Mouse (Mus musculus) CH12.LX (cell line): ENCODE results near the gene Hoxc4.

Experiments
- BHLHE40 ChIP-seq: IDR thresholded peaks from 2 replicates; pipeline ENCODE4 v1.6.1; 2011; ENCODE audit warnings: mild to moderate bottlenecking, low read depth, low read length, improper control_type of control experiment
- CHD1 ChIP-seq: IDR thresholded peaks from 2 replicates; pipeline ENCODE4 v1.6.1; 2012; ENCODE audit warnings: low read depth, low read length, improper control_type of control experiment, inconsistent platforms
- CTCF ChIP-seq, 2 experiments: IDR thresholded peaks in 1 of 2; conservative IDR thresholded peaks in 1 of 2; 2 replicates each; pipeline ENCODE4 v1.5.1; 2011 to 2012; ENCODE audit warnings: low read depth in 2 of 2, low read length in 2 of 2, improper control_type of control experiment in 1 of 2, inconsistent platforms in 1 of 2, mild to moderate bottlenecking in 1 of 2, moderate library complexity in 1 of 2
- EP300 ChIP-seq: IDR thresholded peaks from 2 replicates; pipeline ENCODE4 v1.6.1; 2011; ENCODE audit warnings: low read length, improper control_type of control experiment
- GABPA ChIP-seq: IDR thresholded peaks from 2 replicates; pipeline ENCODE4 v1.6.1; 2012; ENCODE audit warnings: low read depth, low read length, improper control_type of control experiment, inconsistent platforms; ENCODE audit not compliant: insufficient replicate concordance
- MAX ChIP-seq: IDR thresholded peaks from 2 replicates; pipeline ENCODE4 v1.6.1; 2011; ENCODE audit warnings: low read length, improper control_type of control experiment
- POLR2A ChIP-seq: IDR thresholded peaks from 2 replicates; pipeline ENCODE4 v1.6.1; 2011; ENCODE audit warnings: low read depth, mild to moderate bottlenecking, improper control_type of control experiment, low read length
- SMC3 ChIP-seq: IDR thresholded peaks from 2 replicates; pipeline ENCODE4 v1.6.1; 2011; ENCODE audit warnings: low read depth, low read length, improper control_type of control experiment
- ZKSCAN1 ChIP-seq: IDR thresholded peaks from 2 replicates; pipeline ENCODE4 v1.6.1; 2012; ENCODE audit warnings: low read depth, inconsistent platforms, low read length, improper control_type of control experiment, borderline replicate concordance
- ZMIZ1 ChIP-seq: IDR thresholded peaks from 2 replicates; pipeline ENCODE4 v1.6.1; 2012; ENCODE audit warnings: low read depth, mild to moderate bottlenecking, inconsistent platforms, low read length, improper control_type of control experiment

DNA sequence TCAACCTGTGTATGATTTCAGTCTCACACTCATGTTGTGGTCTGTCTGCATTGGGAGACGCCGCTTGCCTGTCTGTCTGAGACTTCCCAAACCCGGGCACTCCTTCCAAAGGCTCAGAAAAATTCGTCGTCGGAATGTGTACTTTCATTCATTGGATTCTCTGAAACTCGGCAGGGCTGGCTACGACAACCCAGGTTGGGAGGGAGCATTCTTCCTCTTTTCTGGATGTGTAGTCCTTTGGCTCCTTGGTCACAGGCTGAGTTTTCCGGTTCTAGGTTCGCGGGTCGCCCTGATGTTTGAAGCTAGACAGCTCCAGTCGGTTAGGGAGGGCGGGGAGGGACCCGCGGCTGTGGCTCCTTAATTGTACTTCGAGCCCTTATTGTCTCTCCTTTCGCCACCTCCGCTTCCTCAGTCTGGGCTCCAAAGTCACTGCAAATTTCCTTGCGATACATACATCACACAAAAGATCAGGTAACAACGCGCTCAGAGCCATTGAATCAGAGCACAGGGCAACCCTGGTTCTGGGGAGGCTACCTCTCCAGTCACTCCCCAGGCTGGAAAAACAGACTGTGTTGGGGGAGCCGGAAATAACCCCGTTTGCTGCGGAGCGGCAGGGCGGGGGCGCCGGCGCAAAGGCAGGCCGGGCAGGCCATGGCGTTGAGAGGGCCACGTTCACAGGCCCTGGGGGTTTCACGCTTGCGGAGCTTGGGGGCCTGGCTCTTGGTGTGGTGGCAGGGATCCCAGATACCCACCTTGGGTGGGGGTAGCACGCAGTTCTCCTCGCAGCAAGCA is 41.9 kb upstream of the Hoxc4 start:
- no peak for TF ChIP-seq POLR2A
- no peak for TF ChIP-seq CHD1
- TF ChIP-seq CTCF (conservative IDR thresholded peaks at IDR 0.05 in 1 of 2, IDR thresholded peaks at IDR 0.05 in 1 of 2; ENCODE audit: low read depth in 2 of 2, low read length in 2 of 2), result no peak
- no peak for TF ChIP-seq SMC3
- no peak for TF ChIP-seq MAX
- TF ChIP-seq ZKSCAN1, result no peak
- no peak for TF ChIP-seq BHLHE40
- TF ChIP-seq EP300, result no peak
- no peak for TF ChIP-seq GABPA
- no peak for TF ChIP-seq ZMIZ1
